Mouse (Mus musculus) limb, embryonic 14.5 days (tissue): ENCODE results near the gene Tasp1. TPM values are rescaled to one million over a fixed set of nuclear protein-coding genes. Genes with fewer than 3 reads are reported as not detected.
"Not testable (repeated sequence)": the region's sequence is repeated elsewhere in the genome, so short reads cannot be mapped to it uniquely, and the experiment has no call there.

Source experiments
- ATAC-seq: fragments of 200-750 bp; cut with Nextera tagmentation; 2 replicates; pipeline ENCODE4 v1.8.0; 2017; ENCODE audit warnings: low read depth, moderate number of reproducible peaks, moderate TSS enrichment; ENCODE audit not compliant: low FRiP score
- DNase-seq: peaks from one replicate; pipeline ENCODE4 v3.0.0-alpha.2; 2015; ENCODE audit warnings: low spot score
- H3K27ac ChIP-seq: fragments of 300-500 bp; sonication (generic); replicated peaks from 2 replicates; pipeline ENCODE4 v1.5.1; 2014; ENCODE audit warnings: low read depth, mild to moderate bottlenecking, low read length, moderate library complexity, mixed read lengths
- H3K27me3 ChIP-seq: fragments of 300-500 bp; sonication (generic); 2 replicates; pipeline ENCODE4 v1.6.1; 2014; ENCODE audit warnings: low read length, mixed read lengths; ENCODE audit not compliant: control insufficient read depth, insufficient read depth
- H3K36me3 ChIP-seq: fragments of 300-500 bp; sonication (generic); 2 replicates; pipeline ENCODE4 v1.6.1; 2014; ENCODE audit warnings: mild to moderate bottlenecking, low read length, moderate library complexity, mixed read lengths; ENCODE audit not compliant: control insufficient read depth, insufficient read depth
- H3K4me1 ChIP-seq: fragments of 300-500 bp; sonication (generic); 2 replicates; pipeline ENCODE4 v1.6.1; 2014; ENCODE audit warnings: antibody characterized with exemption, low read length, mixed read lengths; ENCODE audit not compliant: control insufficient read depth, insufficient read depth
- H3K4me2 ChIP-seq: fragments of 300-500 bp; sonication (generic); replicated peaks from 2 replicates; pipeline ENCODE4 v1.6.1; 2014; ENCODE audit warnings: low read depth, mild to moderate bottlenecking, low read length, moderate library complexity; ENCODE audit not compliant: severe bottlenecking
- H3K4me3 ChIP-seq: fragments of 300-500 bp; sonication (generic); replicated peaks from 2 replicates; pipeline ENCODE4 v1.5.1; 2014; ENCODE audit warnings: low read length
- H3K9ac ChIP-seq: fragments of 300-500 bp; sonication (generic); 2 replicates; pipeline ENCODE4 v1.6.1; 2014; ENCODE audit warnings: mild to moderate bottlenecking, low read depth, low read length, moderate library complexity; ENCODE audit not compliant: severe bottlenecking
- H3K9me3 ChIP-seq: fragments of 300-500 bp; sonication (generic); 2 replicates; pipeline ENCODE4 v1.6.1; 2016; ENCODE audit warnings: low read length; ENCODE audit not compliant: control insufficient read depth
- POLR2A ChIP-seq: fragments of 200-500 bp; IDR thresholded peaks from 2 replicates; pipeline ENCODE4 v1.8.0; 2012; ENCODE audit warnings: inconsistent platforms, mild to moderate bottlenecking, moderate library complexity, borderline replicate concordance; ENCODE audit not compliant: insufficient read depth, insufficient read length; ENCODE audit errors: extremely low read depth
- WGBS: fragments of 180-500 bp; shearing (Covaris S2); extraction: QIAGEN DNeasy Blood & Tissue Kit; methylation state at CpG from one replicate; pipeline ENCODE4 v1.1.7; 2014; 5-methylcytosine and 5-hydroxymethylcytosine counted together
- polyA plus RNA-seq, 2 experiments: library from polyadenylated mRNA; depleted of rRNA in 1 of 2; stranded (reverse) in 1 of 2; unstranded in 1 of 2; fragments of >200 nt; fragmentation: Nextera tagmentation in 1 of 2; extraction: Ambion mirVana in 1 of 2; gene quantifications; 2 replicates each; pipeline versions ENCODE4 v1.2.1 to v1.2.3; 2012 to 2014

Gene Tasp1
- polyA plus RNA-seq, 2 experiments: 11.6 to 21.0 TPM

DNA sequence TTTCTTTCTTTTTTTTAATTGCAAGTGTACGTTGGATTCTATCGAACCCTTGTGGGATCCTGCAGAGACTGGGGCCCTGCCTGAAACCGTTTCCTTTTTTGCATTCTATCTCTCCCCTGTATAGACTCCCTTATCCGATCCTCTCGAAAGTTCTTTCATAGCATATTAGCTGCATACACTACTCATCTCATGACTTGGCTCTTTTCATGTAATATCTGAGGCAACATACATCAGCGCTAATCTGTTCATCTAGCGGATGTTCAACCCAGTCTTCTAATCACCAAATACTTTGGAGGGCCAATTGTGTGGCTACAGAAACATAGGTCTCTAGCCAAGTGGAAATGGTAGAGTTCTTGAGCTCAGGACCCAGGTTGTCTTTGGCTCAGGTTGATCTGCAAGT is 17.6 kb upstream of the Tasp1 start:
- Histone ChIP-seq H3K9ac (no peak overlapping the region), H3K4me1 (no peaks in the 10 kb centered on the region), H3K4me2 (no peak overlapping the region), H3K36me3 (no peaks in the 10 kb centered on the region), H3K27me3 (no peaks in the 10 kb centered on the region), H3K27ac (no peak overlapping the region), H3K9me3 (no peaks in the 10 kb centered on the region), H3K4me3 (no peak overlapping the region)
- DNase-seq (no peak), ATAC-seq (no peak)
- TF ChIP-seq POLR2A: no peak
- WGBS: 93% methylated on average over 7 of the region's 7 CpGs

DNA sequence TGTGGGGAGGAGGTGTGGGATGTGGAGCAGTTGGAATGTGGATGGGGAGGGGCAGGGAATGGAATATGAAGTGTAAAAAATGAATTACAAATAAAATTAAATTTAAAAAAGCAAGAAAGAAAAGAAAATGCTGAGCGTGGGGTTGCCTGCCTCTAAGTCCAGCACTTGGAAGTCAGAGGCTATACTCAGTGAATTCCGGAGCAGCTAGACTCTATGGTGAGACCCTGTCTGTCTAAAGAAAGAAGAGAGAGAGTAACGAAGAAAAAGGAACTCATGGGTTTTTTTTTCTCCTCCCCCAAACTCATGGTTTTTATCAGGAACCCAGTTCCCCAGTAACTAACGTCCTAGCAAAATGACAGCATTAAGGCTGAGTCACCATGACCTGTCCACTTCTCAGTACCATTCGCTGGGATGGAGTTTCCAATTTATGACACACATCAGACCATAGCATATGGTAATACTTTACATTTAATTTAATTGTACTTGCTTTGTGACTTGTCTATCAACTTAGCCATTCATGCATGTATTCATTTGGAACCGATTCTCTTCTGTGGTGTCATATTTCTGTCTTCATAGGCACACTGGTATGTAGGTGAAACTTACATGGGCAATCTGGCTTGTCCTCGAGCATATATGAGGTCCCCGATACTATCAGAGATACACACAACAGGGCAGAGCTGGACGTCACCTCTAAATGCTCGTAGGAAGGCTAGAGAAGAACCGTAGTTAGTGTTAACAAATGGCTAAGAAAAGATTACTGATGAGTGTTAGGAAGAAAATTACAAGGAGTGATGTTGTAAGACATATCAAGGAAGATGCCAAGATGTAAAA is 14.4 kb upstream of the Tasp1 start:
- WGBS: 78% methylated on average over 11 of the region's 11 CpGs
- no peak for DNase-seq

DNA sequence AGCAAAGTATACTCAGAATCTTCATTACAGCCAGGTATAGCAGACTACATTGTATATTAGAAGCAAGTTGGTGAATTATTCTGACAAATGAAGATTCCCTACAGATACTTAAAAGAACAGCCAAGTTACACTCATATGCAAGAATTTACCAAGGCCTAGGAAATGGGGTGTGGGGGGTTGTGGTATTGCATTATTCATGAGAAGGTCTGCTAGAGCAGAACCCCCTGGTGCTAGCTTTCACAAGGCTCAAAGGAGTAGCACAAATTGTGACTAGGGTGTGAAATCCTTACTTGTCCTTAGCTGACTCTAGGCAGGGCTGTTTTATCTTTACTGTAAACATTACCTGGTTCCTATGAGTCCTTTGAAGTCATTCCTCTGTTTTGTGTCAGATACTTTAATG is 12.7 kb upstream of the Tasp1 start:
- H3K4me1 ChIP-seq, H3K27ac ChIP-seq, H3K9ac ChIP-seq, H3K27me3 ChIP-seq, DNase-seq, H3K4me3 ChIP-seq, H3K4me2 ChIP-seq, H3K9me3 ChIP-seq, ATAC-seq, H3K36me3 ChIP-seq: not testable (repeated sequence)

More for the DNA sequence above, 14.4 kb upstream of the Tasp1 start:
- Histone ChIP-seq H3K9ac (no peak overlapping the region), H3K4me1 (no peaks in the 10 kb centered on the region), H3K27ac (no peak overlapping the region), H3K4me2 (no peak overlapping the region), H3K9me3 (no peaks in the 10 kb centered on the region), H3K27me3 (no peaks in the 10 kb centered on the region), H3K36me3 (no peaks in the 10 kb centered on the region), H3K4me3 (no peak overlapping the region)
- no peak for ATAC-seq
- TF ChIP-seq POLR2A: no peak

DNA sequence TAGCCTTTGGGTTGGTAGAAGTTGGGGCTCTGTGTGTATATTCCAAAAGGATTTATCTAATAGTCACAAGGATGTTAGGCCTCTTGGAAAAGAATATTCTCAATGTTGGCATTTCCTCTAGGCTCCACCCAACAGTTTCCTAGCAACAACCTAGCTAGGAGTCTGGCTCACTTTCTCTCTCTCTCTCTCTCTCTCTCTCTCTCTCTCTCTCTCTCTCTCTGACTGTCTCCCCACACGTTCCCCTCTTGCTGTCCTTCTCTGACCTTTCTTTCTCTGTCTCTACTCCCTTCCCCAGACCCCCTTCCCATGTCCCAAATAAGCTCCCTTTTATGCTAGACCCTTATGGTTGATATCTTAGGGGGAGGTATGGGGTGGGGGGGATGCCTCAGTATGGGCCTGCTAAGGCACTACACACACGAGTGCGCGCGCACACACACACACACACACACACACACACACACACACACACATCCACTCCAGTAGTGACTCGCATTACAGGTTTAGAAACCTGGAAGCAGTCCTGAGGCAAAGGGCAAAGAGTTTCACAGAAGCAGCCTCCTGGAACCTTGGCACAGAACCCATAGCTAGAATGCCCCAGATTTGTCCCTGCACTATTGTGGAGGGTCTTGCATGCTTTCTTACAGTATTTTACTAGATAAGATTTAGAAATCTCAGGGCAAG is 12.1 kb upstream of the Tasp1 start:
- WGBS: 68% methylated on average over 6 of the region's 6 CpGs
- no peaks in the 10 kb centered on the region for H3K4me1 ChIP-seq
- no peak overlapping the region for H3K27ac ChIP-seq
- H3K4me2 ChIP-seq: no peak overlapping the region
- H3K9ac ChIP-seq: no peak overlapping the region
- no peaks in the 10 kb centered on the region for H3K27me3 ChIP-seq
- ATAC-seq (no peak), DNase-seq (no peak)
- no peaks in the 10 kb centered on the region for H3K9me3 ChIP-seq
- no peaks in the 10 kb centered on the region for H3K36me3 ChIP-seq
- H3K4me3 ChIP-seq: no peak overlapping the region
- no peak for TF ChIP-seq POLR2A

DNA sequence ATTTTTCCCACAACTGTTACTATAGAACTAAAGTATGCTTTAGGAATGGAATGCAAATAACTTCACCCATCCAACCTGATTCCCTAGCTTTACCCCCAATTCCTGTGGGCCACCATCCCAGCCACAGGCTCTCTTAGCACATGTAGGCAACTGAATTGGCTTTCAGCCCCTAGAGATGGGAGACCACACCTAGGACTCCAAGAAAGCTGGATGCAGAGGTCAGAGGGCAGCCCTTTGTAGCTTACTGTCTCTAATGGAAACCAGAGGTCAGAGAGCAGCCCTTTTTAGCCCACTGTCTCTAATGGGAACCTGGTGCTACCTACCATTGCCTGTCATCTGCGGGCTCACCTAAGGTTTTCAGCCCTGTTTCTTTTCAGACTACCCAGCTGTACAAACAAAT is 10.9 kb upstream of the Tasp1 start:
- no peak for TF ChIP-seq POLR2A
- no peak for DNase-seq
- H3K27ac ChIP-seq: no peak overlapping the region
- no peaks in the 10 kb centered on the region for H3K27me3 ChIP-seq
- no peak overlapping the region for H3K4me2 ChIP-seq
- H3K4me1 ChIP-seq: no peaks in the 10 kb centered on the region
- H3K36me3 ChIP-seq: no peaks in the 10 kb centered on the region
- ATAC-seq: no peak
- WGBS: 18% methylated on average over 1 of the region's 1 CpGs
- H3K9me3 ChIP-seq: no peaks in the 10 kb centered on the region
- H3K4me3 ChIP-seq: no peak overlapping the region
- no peak overlapping the region for H3K9ac ChIP-seq
